Mouse (Mus musculus): ENCODE results near the gene Pde10a.

The Pde10a gene

GRCm38 (mm10) chr17:8777710-8778109 is 252.5 kb downstream of the Pde10a start:
- CTCF ChIA-PET: no interaction called here
- POLR2A ChIA-PET: no interaction called here

GRCm38 (mm10) chr17:8778839-8779238 is 253.7 kb downstream of the Pde10a start:
- CTCF ChIA-PET: no interaction called here
- POLR2A ChIA-PET: no interaction called here

GRCm38 (mm10) chr17:8780484-8780883 is 255.3 kb downstream of the Pde10a start:
- POLR2A ChIA-PET: no interaction called here

GRCm38 (mm10) chr17:8781040-8781439 is 255.9 kb downstream of the Pde10a start:
- ChIA-PET POLR2A (no interaction called here), CTCF (no interaction called here)

More at GRCm38 (mm10) chr17:8780484-8780883, 255.3 kb downstream of the Pde10a start:
- CTCF ChIA-PET: no interaction called here

- ChIA-PET CTCF (no interaction called here), POLR2A (no interaction called here)
These were observed 256.4 kb downstream of the Pde10a start for GRCm38 (mm10) chr17:8781576-8781975.

- ChIA-PET CTCF (no interaction called here), POLR2A (interaction anchor here in 1 of 4 experiments (0.6 kb wide), 1 partner anchor 382 kb away, joined by 3 read pairs; no protein-coding TSS in a partner anchor)
These were observed 260.7 kb downstream of the Pde10a start for GRCm38 (mm10) chr17:8785908-8786307.

GRCm38 (mm10) chr17:8786484-8786883 is 261.3 kb downstream of the Pde10a start:
- POLR2A ChIA-PET: interaction anchor here in 1 of 4 experiments (0.6 kb wide), 2 partner anchors 12 to 382 kb away, joined by 3 read pairs; no protein-coding TSS in a partner anchor
- CTCF ChIA-PET: no interaction called here

- POLR2A ChIA-PET: no interaction called here
- CTCF ChIA-PET: interaction anchor here in 1 of 4 experiments (1.6 kb wide), 1 partner anchor 19 kb away, joined by 3 read pairs; no protein-coding TSS in a partner anchor
These were observed 262.6 kb downstream of the Pde10a start for GRCm38 (mm10) chr17:8787762-8788161.

- POLR2A ChIA-PET: interaction anchor here in 1 of 4 experiments (0.7 kb wide), 1 partner anchor 35 kb away, joined by 4 read pairs; no protein-coding TSS in a partner anchor
These were observed 266.4 kb downstream of the Pde10a start for GRCm38 (mm10) chr17:8791561-8791960.

GRCm38 (mm10) chr17:8792611-8793010 is 267.4 kb downstream of the Pde10a start:
- CTCF ChIA-PET: interaction anchor here in 3 of 4 experiments (1.3 to 1.4 kb wide), 3 partner anchors 15 kb away, joined by 3 to 4 read pairs (median 3); no protein-coding TSS in a partner anchor
- POLR2A ChIA-PET: no interaction called here

More at GRCm38 (mm10) chr17:8791561-8791960, 266.4 kb downstream of the Pde10a start:
- CTCF ChIA-PET: interaction anchor here in 1 of 4 experiments (1.3 kb wide), 1 partner anchor 16 kb away, joined by 3 read pairs; no protein-coding TSS in a partner anchor

- ChIA-PET POLR2A (no interaction called here), CTCF (no interaction called here)
These were observed 272.5 kb downstream of the Pde10a start for GRCm38 (mm10) chr17:8797624-8798023.

- ChIA-PET CTCF (interaction anchor here in 1 of 4 experiments (1.1 kb wide), 1 partner anchor 8 kb away, joined by 4 read pairs; no protein-coding TSS in a partner anchor), POLR2A (interaction anchor here in 1 of 4 experiments (0.7 kb wide), 1 partner anchor 12 kb away, joined by 3 read pairs; no protein-coding TSS in a partner anchor)
These were observed 273.5 kb downstream of the Pde10a start for GRCm38 (mm10) chr17:8798531-8799295.

- CTCF ChIA-PET: interaction anchor here in 1 of 4 experiments (1.1 kb wide), 1 partner anchor 8 kb away, joined by 4 read pairs; no protein-coding TSS in a partner anchor
- POLR2A ChIA-PET: interaction anchor here in 1 of 4 experiments (0.7 kb wide), 1 partner anchor 12 kb away, joined by 3 read pairs; no protein-coding TSS in a partner anchor
These were observed 274.1 kb downstream of the Pde10a start for GRCm38 (mm10) chr17:8799296-8799731.

GRCm38 (mm10) chr17:8799914-8800420 is 274.8 kb downstream of the Pde10a start:
- CTCF ChIA-PET: interaction anchor here in 1 of 4 experiments (0.6 kb wide), 1 partner anchor 133 kb away, joined by 3 read pairs; no protein-coding TSS in a partner anchor
- POLR2A ChIA-PET: interaction anchor here in 1 of 4 experiments (0.6 kb wide), 1 partner anchor 59 kb away, joined by 4 read pairs; no protein-coding TSS in a partner anchor

GRCm38 (mm10) chr17:8800478-8801082 is 275.4 kb downstream of the Pde10a start:
- ChIA-PET CTCF (interaction anchor here in 1 of 4 experiments (0.6 kb wide), 1 partner anchor 134 kb away, joined by 3 read pairs; no protein-coding TSS in a partner anchor), POLR2A (interaction anchor here in 1 of 4 experiments (0.6 kb wide), 1 partner anchor 58 kb away, joined by 4 read pairs; no protein-coding TSS in a partner anchor)

GRCm38 (mm10) chr17:8801083-8801854 is 276.1 kb downstream of the Pde10a start:
- CTCF ChIA-PET: interaction anchor here in 2 of 4 experiments (0.6 to 1.3 kb wide), 3 partner anchors 161 to 567 kb away, joined by 3 to 5 read pairs (median 3); no protein-coding TSS in a partner anchor
- POLR2A ChIA-PET: no interaction called here

- CTCF ChIA-PET: interaction anchor here in 2 of 4 experiments (0.6 to 1.3 kb wide), 3 partner anchors 162 to 567 kb away, joined by 3 to 5 read pairs (median 3); no protein-coding TSS in a partner anchor
- POLR2A ChIA-PET: no interaction called here
These were observed 276.6 kb downstream of the Pde10a start for GRCm38 (mm10) chr17:8801855-8802104.

- ChIA-PET CTCF (interaction anchor here in 3 of 4 experiments (0.5 to 1.3 kb wide), 6 partner anchors 8 to 568 kb away, joined by 3 to 5 read pairs (median 3); no protein-coding TSS in a partner anchor), POLR2A (no interaction called here)
These were observed 277.2 kb downstream of the Pde10a start for GRCm38 (mm10) chr17:8802161-8802888.
